31 mouse cellular contexts compared by ENCODE assay signal in the genomic region with DNA sequence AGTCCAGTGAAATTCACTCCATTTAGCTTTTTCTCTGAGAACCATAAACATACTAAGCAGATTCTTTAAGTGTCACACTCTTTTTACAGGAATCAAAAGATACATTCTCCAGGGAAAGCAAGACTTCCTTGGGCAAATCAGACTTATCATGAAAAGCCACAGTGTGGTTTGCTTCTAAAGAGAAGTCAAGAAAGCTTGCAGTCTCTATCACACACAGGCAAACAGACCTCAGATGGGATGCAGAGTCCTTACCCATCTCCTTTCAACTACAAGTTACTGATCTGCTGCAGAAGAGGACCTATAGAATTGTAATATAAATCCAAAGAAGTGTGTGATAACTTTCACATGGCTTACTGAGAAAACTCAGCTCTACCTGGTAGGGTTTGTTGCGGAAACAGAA.
"Had no signal": no experiment of that assay in that cellular context is flagged by ENCODE, and none has a peak within 500 bp of the region (broad histone marks: within the 10 kb centered on the region; RNA-seq: fewer than 3 reads in every experiment).

No protein-coding gene starts in this region.

- H3K9ac ChIP-seq: limb, embryonic 12.5 days; limb, embryonic 13.5 days; limb, embryonic 15.5 days; liver, embryonic 12.5 days; liver, embryonic 13.5 days; liver, embryonic 14.5 days; liver, embryonic 15.5 days; liver, postnatal 0 days; lung, embryonic 14.5 days; lung, embryonic 15.5 days; midbrain, embryonic 12.5 days; midbrain, embryonic 13.5 days; midbrain, embryonic 15.5 days had no signal

- H3K27ac ChIP-seq: limb, embryonic 10.5 days; limb, embryonic 12.5 days; limb, embryonic 13.5 days; limb, embryonic 15.5 days; liver, embryonic 12.5 days; liver, embryonic 13.5 days; liver, embryonic 14.5 days; liver, embryonic 15.5 days; lung, embryonic 15.5 days; macrophage; midbrain, embryonic 10.5 days; midbrain, embryonic 12.5 days; midbrain, embryonic 13.5 days; midbrain, embryonic 15.5 days had no signal

- H3K9me3 ChIP-seq: limb, embryonic 10.5 days; limb, embryonic 12.5 days; limb, embryonic 13.5 days; limb, embryonic 15.5 days; liver, embryonic 12.5 days; liver, embryonic 13.5 days; liver, embryonic 15.5 days; lung, embryonic 15.5 days; megakaryocyte, embryonic 14.5 days; midbrain, embryonic 10.5 days; midbrain, embryonic 12.5 days; midbrain, embryonic 13.5 days; midbrain, embryonic 15.5 days had no signal

- H3K36me3 ChIP-seq: limb, embryonic 12.5 days; limb, embryonic 13.5 days; limb, embryonic 15.5 days; liver, embryonic 13.5 days; liver, embryonic 15.5 days; lung, embryonic 15.5 days; midbrain, embryonic 12.5 days; midbrain, embryonic 13.5 days; midbrain, embryonic 15.5 days had no signal

- DNase-seq: left cerebral cortex, postnatal 4 days; liver; liver, embryonic 13.5 days; liver, postnatal 0 days; lung, adult 18-20 months; lung, adult 2 months; lung, embryonic 14.5 days; lung, postnatal 10 days; lung, postnatal 14 days; lung, postnatal 36 days; lung, postnatal 4 days; midbrain, embryonic 14.5 days had no signal

- H3K27me3 ChIP-seq: limb, embryonic 12.5 days; limb, embryonic 13.5 days; limb, embryonic 15.5 days; liver, embryonic 12.5 days; liver, embryonic 13.5 days; liver, embryonic 15.5 days; lung, embryonic 15.5 days; midbrain, embryonic 12.5 days; midbrain, embryonic 13.5 days; midbrain, embryonic 15.5 days had no signal

- H3K4me1 ChIP-seq: limb, embryonic 15.5 days; lung, embryonic 15.5 days; midbrain, embryonic 10.5 days; midbrain, embryonic 12.5 days had no signal

- H3K4me2 ChIP-seq: limb, embryonic 12.5 days; limb, embryonic 13.5 days; limb, embryonic 15.5 days; liver, embryonic 11.5 days; liver, embryonic 12.5 days; liver, embryonic 13.5 days; liver, embryonic 15.5 days; lung, embryonic 14.5 days; lung, embryonic 15.5 days; midbrain, embryonic 11.5 days; midbrain, embryonic 12.5 days; midbrain, embryonic 13.5 days; midbrain, embryonic 15.5 days had no signal

- ATAC-seq: liver, embryonic 12.5 days; liver, postnatal 0 days; lung, postnatal 0 days; midbrain, embryonic 13.5 days; midbrain, embryonic 15.5 days; midbrain, embryonic 16.5 days had no signal

- H3K4me3 ChIP-seq: limb, embryonic 10.5 days; limb, embryonic 12.5 days; limb, embryonic 13.5 days; limb, embryonic 15.5 days; liver, embryonic 12.5 days; liver, embryonic 13.5 days; liver, embryonic 15.5 days; lung, embryonic 15.5 days; megakaryocyte, embryonic 14.5 days; midbrain, embryonic 10.5 days; midbrain, embryonic 12.5 days; midbrain, embryonic 13.5 days; midbrain, embryonic 15.5 days; myocyte had no signal
